Mouse (Mus musculus) intestine, embryonic 16.5 days (tissue): ENCODE measurements around the gene Enox1. TPM values are rescaled to one million over a fixed set of nuclear protein-coding genes. Genes with fewer than 3 reads are reported as not detected.

ENCODE experiments used
- ATAC-seq: fragments of 200-750 bp; cut with Nextera tagmentation; 2 replicates; pipeline ENCODE4 v1.8.0; 2017; ENCODE audit warnings: moderate TSS enrichment, moderate library complexity
- H3K27ac ChIP-seq: fragments of 300-500 bp; sonication (generic); 2 replicates; pipeline ENCODE4 v1.5.1; 2014; ENCODE audit warnings: mild to moderate bottlenecking, low read length
- H3K27me3 ChIP-seq: fragments of 300-500 bp; sonication (generic); replicated peaks from 2 replicates; pipeline ENCODE4 v1.6.1; 2014; ENCODE audit warnings: low read length, control low read depth, mixed read lengths; ENCODE audit not compliant: control insufficient read depth, insufficient read depth
- H3K36me3 ChIP-seq: fragments of 300-500 bp; sonication (generic); 2 replicates; pipeline ENCODE4 v1.6.1; 2014; ENCODE audit warnings: low read length, control low read depth; ENCODE audit not compliant: control insufficient read depth, insufficient read depth
- H3K4me1 ChIP-seq: fragments of 300-500 bp; sonication (generic); 2 replicates; pipeline ENCODE4 v1.6.1; 2014; ENCODE audit warnings: low read length, control low read depth, mixed read lengths; ENCODE audit not compliant: control insufficient read depth, insufficient read depth
- H3K4me2 ChIP-seq: fragments of 300-500 bp; sonication (generic); 2 replicates; pipeline ENCODE4 v1.6.1; 2014; ENCODE audit warnings: low read depth, low read length, control low read depth
- H3K4me3 ChIP-seq: fragments of 300-500 bp; sonication (generic); 2 replicates; pipeline ENCODE4 v1.5.1; 2014; ENCODE audit warnings: mild to moderate bottlenecking, low read length
- H3K9ac ChIP-seq: fragments of 300-500 bp; sonication (generic); 2 replicates; pipeline ENCODE4 v1.6.1; 2014; ENCODE audit warnings: low read depth, low read length
- H3K9me3 ChIP-seq: fragments of 300-500 bp; sonication (generic); 2 replicates; pipeline ENCODE4 v1.6.1; 2016; ENCODE audit warnings: low read length, control low read depth; ENCODE audit not compliant: control insufficient read depth
- WGBS: fragments of 180-500 bp; shearing (Covaris S2); extraction: QIAGEN DNeasy Blood & Tissue Kit; methylation state at CpG from one replicate; pipeline ENCODE4 v1.1.7; 2014; 5-methylcytosine and 5-hydroxymethylcytosine counted together
- polyA plus RNA-seq: library from polyadenylated mRNA; unstranded; fragments of >200 nt; fragmentation: Nextera tagmentation; extraction: Ambion mirVana; gene quantifications from 2 replicates; pipeline ENCODE4 v1.2.1, GENCODE M21; 2015

Gene Enox1
- polyA plus RNA-seq, 1 experiment from 2014 or later: 4.0 TPM

DNA sequence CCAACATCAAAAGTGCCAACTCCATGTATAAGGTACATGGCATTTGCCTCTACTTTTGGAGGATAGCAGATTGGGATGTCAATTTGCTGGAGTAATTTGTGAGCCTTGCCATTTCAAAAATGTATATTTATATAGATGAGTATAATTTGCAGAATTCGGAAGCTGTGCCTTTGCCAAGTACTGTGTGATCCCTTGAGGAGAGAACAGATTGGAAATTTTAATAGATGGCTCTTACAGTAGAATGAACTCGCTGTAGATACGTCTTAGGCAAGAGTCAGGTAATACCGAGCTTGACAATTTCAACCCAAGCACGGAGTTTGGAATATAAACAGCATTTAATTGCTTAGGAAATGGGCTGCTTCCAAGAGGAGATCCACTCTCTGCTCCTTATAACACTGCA lies 427.9 kb downstream of the Enox1 start:
- H3K4me1 ChIP-seq: no peaks in the 10 kb centered on the region
- WGBS: 68% methylated on average over 5 of the region's 5 CpGs
- no peak overlapping the region for H3K4me3 ChIP-seq
- no peaks in the 10 kb centered on the region for H3K9me3 ChIP-seq
- no peak overlapping the region for H3K9ac ChIP-seq
- no peak overlapping the region for H3K4me2 ChIP-seq
- no peaks in the 10 kb centered on the region for H3K27me3 ChIP-seq
- H3K27ac ChIP-seq: no peak overlapping the region
- no peaks in the 10 kb centered on the region for H3K36me3 ChIP-seq
- ATAC-seq: no peak

GRCm38 (mm10) chr14:77585031-77585800 lies 428.7 kb downstream of the Enox1 start:
- WGBS: 72% methylated on average over 11 of the region's 11 CpGs
- H3K36me3 ChIP-seq: no peaks in the 10 kb centered on the region
- ATAC-seq: no peak
- no peaks in the 10 kb centered on the region for H3K4me1 ChIP-seq
- no peaks in the 10 kb centered on the region for H3K27me3 ChIP-seq
- H3K9me3 ChIP-seq: no peaks in the 10 kb centered on the region
- no peak overlapping the region for H3K4me3 ChIP-seq
- no peak overlapping the region for H3K9ac ChIP-seq
- H3K4me2 ChIP-seq: no peak overlapping the region
- H3K27ac ChIP-seq: no peak overlapping the region

GRCm38 (mm10) chr14:77586033-77586432 lies 429.5 kb downstream of the Enox1 start:
- 66% methylated on average over 5 of the region's 5 CpGs for WGBS
- H3K4me2 ChIP-seq: no peak overlapping the region

GRCm38 (mm10) chr14:77587182-77587581 lies 430.6 kb downstream of the Enox1 start:
- Histone ChIP-seq H3K4me3 (no peak overlapping the region), H3K9ac (no peak overlapping the region), H3K36me3 (no peaks in the 10 kb centered on the region), H3K9me3 (no peaks in the 10 kb centered on the region), H3K4me1 (no peaks in the 10 kb centered on the region), H3K4me2 (no peak overlapping the region), H3K27me3 (no peaks in the 10 kb centered on the region), H3K27ac (no peak overlapping the region)
- WGBS: 60% methylated on average over 5 of the region's 5 CpGs
- ATAC-seq: no peak

More at GRCm38 (mm10) chr14:77586033-77586432, 429.5 kb downstream of the Enox1 start:
- no peak overlapping the region for H3K27ac ChIP-seq
- no peaks in the 10 kb centered on the region for H3K4me1 ChIP-seq
- H3K9me3 ChIP-seq: no peaks in the 10 kb centered on the region
- no peak for ATAC-seq
- H3K27me3 ChIP-seq: no peaks in the 10 kb centered on the region
- no peaks in the 10 kb centered on the region for H3K36me3 ChIP-seq
- no peak overlapping the region for H3K4me3 ChIP-seq
- H3K9ac ChIP-seq: no peak overlapping the region

GRCm38 (mm10) chr14:77593136-77593838 lies 436.7 kb downstream of the Enox1 start:
- H3K4me3 ChIP-seq: no peak overlapping the region

GRCm38 (mm10) chr14:77596216-77597175 lies 439.9 kb downstream of the Enox1 start:
- Histone ChIP-seq H3K4me2 (no peak overlapping the region), H3K36me3 (no peaks in the 10 kb centered on the region), H3K9me3 (no peaks in the 10 kb centered on the region), H3K4me3 (no peak overlapping the region), H3K4me1 (no peaks in the 10 kb centered on the region), H3K27me3 (no peaks in the 10 kb centered on the region), H3K9ac (no peak overlapping the region), H3K27ac (no peak overlapping the region)
- WGBS: 80% methylated on average over 14 of the region's 14 CpGs
- peak; percentile 81 for ATAC-seq

More at GRCm38 (mm10) chr14:77593136-77593838, 436.7 kb downstream of the Enox1 start:
- no peak overlapping the region for H3K27ac ChIP-seq
- no peaks in the 10 kb centered on the region for H3K4me1 ChIP-seq
- H3K4me2 ChIP-seq: no peak overlapping the region
- WGBS: 82% methylated on average over 11 of the region's 11 CpGs
- no peaks in the 10 kb centered on the region for H3K27me3 ChIP-seq
- H3K9me3 ChIP-seq: no peaks in the 10 kb centered on the region
- no peak overlapping the region for H3K9ac ChIP-seq
- no peak for ATAC-seq
- H3K36me3 ChIP-seq: no peaks in the 10 kb centered on the region

GRCm38 (mm10) chr14:77599016-77599704 lies 442.6 kb downstream of the Enox1 start:
- no peak overlapping the region for H3K9ac ChIP-seq
- no peak overlapping the region for H3K4me3 ChIP-seq
- WGBS: 58% methylated on average over 14 of the region's 14 CpGs
- no peaks in the 10 kb centered on the region for H3K9me3 ChIP-seq
- H3K4me2 ChIP-seq: no peak overlapping the region
- H3K27ac ChIP-seq: no peak overlapping the region
- H3K27me3 ChIP-seq: no peaks in the 10 kb centered on the region
- no peaks in the 10 kb centered on the region for H3K36me3 ChIP-seq
- ATAC-seq: no peak
- no peaks in the 10 kb centered on the region for H3K4me1 ChIP-seq

DNA sequence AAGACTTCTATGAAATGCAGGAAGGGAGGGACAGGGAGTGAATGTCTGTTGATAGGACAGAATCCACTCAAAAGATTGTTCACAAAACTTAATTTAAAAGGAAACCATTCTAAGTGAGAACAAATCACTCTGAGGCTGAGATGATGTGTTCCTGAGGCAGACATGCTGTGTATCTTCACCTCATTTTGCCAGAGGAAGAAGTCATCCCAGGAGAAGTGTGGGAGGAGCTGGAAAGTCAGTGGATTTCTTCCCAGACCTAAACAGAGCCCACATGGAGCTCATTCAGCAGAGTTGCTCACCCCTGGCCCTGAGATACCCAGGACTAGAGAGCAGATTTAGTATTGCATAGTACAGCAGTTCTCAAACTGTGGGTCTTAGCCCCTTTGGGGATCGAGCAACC lies 444.2 kb downstream of the Enox1 start:
- 89% methylated on average over 1 of the region's 1 CpGs for WGBS
- no peak overlapping the region for H3K4me3 ChIP-seq

More for the DNA sequence above, 444.2 kb downstream of the Enox1 start:
- Histone ChIP-seq H3K9me3 (no peaks in the 10 kb centered on the region), H3K9ac (no peak overlapping the region), H3K4me2 (no peak overlapping the region), H3K4me1 (no peaks in the 10 kb centered on the region), H3K36me3 (no peaks in the 10 kb centered on the region), H3K27me3 (no peaks in the 10 kb centered on the region), H3K27ac (no peak overlapping the region)
- ATAC-seq: no peak
